In the genomic region with DNA sequence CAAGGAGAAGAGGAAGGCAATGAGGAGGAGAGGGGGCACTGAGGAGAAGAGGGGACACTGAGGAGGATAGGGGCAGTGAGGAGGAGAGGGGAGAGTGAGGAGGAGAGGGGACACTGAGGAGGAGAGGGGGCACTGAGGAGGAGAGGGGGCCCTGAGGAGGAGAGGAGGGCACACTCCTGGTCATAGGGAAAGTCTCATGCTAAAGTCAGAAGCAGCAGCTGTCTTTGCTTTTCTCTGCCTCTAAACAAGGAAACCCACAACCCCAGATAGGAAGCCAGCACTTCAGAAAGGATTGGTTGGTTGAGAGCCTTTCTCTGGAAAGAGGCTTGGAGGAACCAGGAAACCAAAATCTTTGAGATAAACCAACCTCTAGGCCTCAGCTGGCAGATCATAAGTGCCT, we compare ENCODE assay signal across 13 mouse cellular contexts.
"Had no signal": no experiment of that assay in that cellular context is flagged by ENCODE, and none has a peak within 500 bp of the region (broad histone marks: within the 10 kb centered on the region; RNA-seq: fewer than 3 reads in every experiment).

No protein-coding gene starts in this region.

- H3K4me3 ChIP-seq: kidney, embryonic 15.5 days; limb, embryonic 10.5 days; liver, embryonic 15.5 days; midbrain, embryonic 12.5 days had no signal

- H3K27me3 ChIP-seq: kidney, embryonic 15.5 days; liver, embryonic 15.5 days; midbrain, embryonic 12.5 days had no signal

- ATAC-seq: lung, postnatal 0 days; midbrain, embryonic 16.5 days had no signal

- H3K9ac ChIP-seq: kidney, embryonic 15.5 days; liver, embryonic 15.5 days; midbrain, embryonic 12.5 days had no signal

- DNase-seq: kidney, adult 2 months; kidney, postnatal 14 days; lung, adult 2 months; lung, postnatal 36 days; right cerebral cortex, adult 18-20 months had no signal

- H3K27ac ChIP-seq: kidney, embryonic 15.5 days; limb, embryonic 10.5 days; liver, embryonic 15.5 days; midbrain, embryonic 12.5 days; stomach, postnatal 0 days had no signal

- H3K4me2 ChIP-seq: kidney, embryonic 15.5 days; liver, embryonic 11.5 days; liver, embryonic 15.5 days; midbrain, embryonic 12.5 days had no signal

- H3K36me3 ChIP-seq: kidney, embryonic 15.5 days; limb, embryonic 10.5 days; liver, embryonic 15.5 days; midbrain, embryonic 12.5 days had no signal

- H3K4me1 ChIP-seq: midbrain, embryonic 12.5 days had no signal

- H3K9me3 ChIP-seq: kidney, embryonic 15.5 days; limb, embryonic 10.5 days; liver, embryonic 15.5 days; midbrain, embryonic 12.5 days had no signal
